20 mouse cellular contexts compared by ENCODE assay signal in genomic region chr14:75769334-75769733, GRCm38 (mm10). TPM values are rescaled to one million over a fixed set of nuclear protein-coding genes. Genes with fewer than 3 reads are reported as not detected.
A peak's percentile ranks its signal among the peaks of the same experiment; 100 is the strongest.
DNase-seq lines count a peak whose midpoint lies in the region; ATAC-seq lines count a peak whose summit lies in the region.
"Had no signal": no experiment of that assay in that cellular context is flagged by ENCODE, and none has a peak within 500 bp of the region (broad histone marks: within the 10 kb centered on the region; RNA-seq: fewer than 3 reads in every experiment).

No protein-coding gene starts in this region.

- peak; percentile 93 for ATAC-seq in inflammation-experienced regulatory T-cells, adult 6 months
- ATAC-seq: forebrain, embryonic 16.5 days; hindbrain, embryonic 16.5 days had no signal

- DNase-seq in lung, postnatal 25 days (ENCODE audit: low spot score) = peak; percentile 15
- no peak for DNase-seq in lung, postnatal 10 days
- DNase-seq in thymus, postnatal 0 days (ENCODE audit: low spot score) = peak; percentile 80
- no peak for DNase-seq in adrenal gland, postnatal 10 days
- no peak for DNase-seq in right cerebral cortex, adult 18-20 months
- DNase-seq in layer of hippocampus, postnatal 10 days (ENCODE audit: low spot score in 2 of 2) = no peak
- DNase-seq in layer of hippocampus, adult 9-10 months (ENCODE audit: low spot score) = no peak
- DNase-seq: cerebellum, adult 11 months; cerebellum, adult 9-11 months; gastrocnemius, postnatal 10 days; heart, postnatal 10 days; kidney, adult 11 months; layer of hippocampus, postnatal 36 days; lung, adult 2 months; lung, postnatal 36 days; midbrain, embryonic 14.5 days; right cerebral cortex, postnatal 4 days had no signal

RNA-seq across cellular contexts. Expression of gene Cog3, which starts 15.0 kb away (rescaled TPM):
- 10 to 100 TPM in 1 of 3 experiments, 1 to 10 TPM in 2; 8.5 to 10.1 (median 8.6) TPM for polyA plus RNA-seq in inflammation-experienced regulatory T-cells, adult 6 months (2017; shearing (Covaris generic))
- polyA plus RNA-seq in thymus, postnatal 0 days (2015; fragmentation: Nextera tagmentation; extraction: Ambion mirVana) = 17.6 and 18.1 TPM in 2 replicates
- 10 to 100 TPM; 21.5 to 23.2 TPM for total RNA-seq in adrenal gland, postnatal 10 days (2021)
- total RNA-seq in layer of hippocampus, postnatal 10 days (2021) = 10 to 100 TPM; 23.0 to 25.3 TPM

RNA-seq across cellular contexts. Expression of gene Slc25a30, which starts 17.5 kb away (rescaled TPM):
- 10 to 100 TPM; 19.9 to 22.3 (median 21.9) TPM for polyA plus RNA-seq in inflammation-experienced regulatory T-cells, adult 6 months (2017; shearing (Covaris generic))
- polyA plus RNA-seq in thymus, postnatal 0 days (2015; fragmentation: Nextera tagmentation; extraction: Ambion mirVana) = 7.4 and 7.7 TPM in 2 replicates
- 10 to 100 TPM; 35.2 to 50.6 TPM for total RNA-seq in adrenal gland, postnatal 10 days (2021)
- 10 to 100 TPM; 11.0 to 12.9 TPM for total RNA-seq in layer of hippocampus, postnatal 10 days (2021)

Comparison
In these comparisons a context has a peak if more than half of its experiments do, and no peak if none do; other contexts are left out.
1. DNase-seq: peak in lung, postnatal 25 days (single experiment) and thymus, postnatal 0 days (single experiment); none in lung, postnatal 10 days (single experiment), adrenal gland, postnatal 10 days (single experiment), right cerebral cortex, adult 18-20 months (single experiment), layer of hippocampus, postnatal 10 days (0 of 2) and layer of hippocampus, adult 9-10 months (single experiment).